Mouse (Mus musculus) thymus, postnatal 4 days (tissue): ENCODE measurements around the gene Atp2c1.

Source experiments
- DNase-seq: peaks from one replicate; pipeline ENCODE4 v3.0.0; 2021

Gene Atp2c1

DNA sequence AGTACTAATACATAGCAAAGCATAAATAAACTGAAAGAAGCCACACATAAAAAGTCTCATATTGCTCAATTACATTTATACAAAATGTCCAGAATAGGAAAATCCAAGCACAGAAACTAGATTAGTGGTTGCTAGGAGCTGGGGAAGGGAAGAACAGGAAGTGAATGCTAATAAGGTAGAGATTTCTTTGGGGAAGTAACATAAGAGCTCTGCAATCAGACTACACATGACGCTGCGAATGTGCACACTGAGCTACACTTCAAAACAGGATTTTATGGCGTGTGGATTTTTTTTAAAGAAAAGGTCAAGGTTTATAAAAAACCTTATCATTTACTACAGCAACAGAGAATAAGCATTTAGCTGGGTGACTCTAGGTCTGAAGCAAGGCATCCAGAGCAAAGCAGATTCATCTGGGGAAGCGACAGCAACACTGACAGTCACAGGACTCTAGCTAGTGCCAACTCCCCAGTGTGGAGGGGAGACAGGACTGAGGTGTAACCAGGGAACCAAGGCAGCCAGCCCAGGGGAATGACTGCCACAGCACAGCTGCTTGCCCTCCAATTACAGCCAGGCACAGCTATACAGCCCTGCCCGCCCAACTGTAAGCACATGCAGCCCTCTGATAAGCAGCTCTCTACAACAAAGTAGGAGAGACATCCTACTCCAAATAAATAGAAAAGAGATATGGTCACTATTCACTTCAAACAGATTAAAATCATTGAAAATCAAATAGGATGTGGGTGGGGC is 42.6 kb downstream of the Atp2c1 start:
- DNase-seq = no peak

DNA sequence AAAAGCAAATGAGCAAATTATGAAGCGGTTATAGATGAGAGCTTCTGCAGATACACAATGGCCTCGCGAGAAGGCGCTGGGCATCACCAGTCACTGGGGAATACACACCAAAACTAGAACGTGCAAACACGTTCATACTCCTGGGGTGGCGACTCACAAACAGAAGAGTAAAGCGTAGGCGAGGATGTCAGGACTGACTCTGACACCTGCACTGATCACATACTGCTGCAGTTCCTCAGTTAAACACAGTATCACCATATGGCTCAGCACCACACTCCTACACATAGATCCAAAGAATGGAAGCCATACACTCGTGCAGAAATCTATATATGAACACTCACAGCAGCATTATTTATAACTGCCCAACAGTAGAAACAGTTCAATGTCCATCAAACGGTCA is 43.2 kb downstream of the Atp2c1 start:
- no peak for DNase-seq

DNA sequence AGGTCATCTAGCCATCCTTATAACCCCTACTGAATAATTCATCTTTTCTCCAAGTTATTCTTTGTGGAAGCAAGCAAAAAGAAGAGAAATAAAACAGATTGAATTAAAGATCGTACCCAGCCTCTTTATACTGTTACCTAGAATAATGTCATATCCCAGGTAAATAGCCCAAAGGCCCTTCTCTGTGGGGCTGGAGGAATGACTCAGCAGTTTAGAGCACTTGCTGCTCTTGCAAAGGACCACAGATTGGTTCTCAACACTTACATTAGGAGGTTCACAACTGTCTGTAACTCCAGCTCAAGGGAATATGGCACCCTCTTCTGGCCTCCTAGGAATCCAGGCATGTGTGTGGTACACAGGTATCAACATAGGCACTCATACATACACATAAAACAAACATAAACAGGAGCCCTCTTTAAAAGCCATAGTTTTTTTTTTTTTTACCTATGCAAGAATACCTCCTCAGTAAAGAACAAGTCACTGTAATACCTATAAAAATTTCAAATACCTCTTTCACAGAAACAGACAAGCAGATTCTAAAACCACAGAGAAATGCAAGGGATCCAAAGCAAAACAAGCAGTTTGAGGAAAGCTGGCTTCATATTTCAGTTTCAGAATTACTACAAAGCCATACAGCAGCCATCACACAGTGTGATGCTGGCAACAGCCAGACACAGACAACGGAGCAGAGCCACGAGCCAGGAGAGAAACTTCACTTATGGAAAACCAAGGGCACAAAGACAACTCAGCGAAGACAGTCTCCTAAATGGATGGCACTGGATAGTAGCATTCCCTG is 44.2 kb downstream of the Atp2c1 start:
- DNase-seq = no peak

DNA sequence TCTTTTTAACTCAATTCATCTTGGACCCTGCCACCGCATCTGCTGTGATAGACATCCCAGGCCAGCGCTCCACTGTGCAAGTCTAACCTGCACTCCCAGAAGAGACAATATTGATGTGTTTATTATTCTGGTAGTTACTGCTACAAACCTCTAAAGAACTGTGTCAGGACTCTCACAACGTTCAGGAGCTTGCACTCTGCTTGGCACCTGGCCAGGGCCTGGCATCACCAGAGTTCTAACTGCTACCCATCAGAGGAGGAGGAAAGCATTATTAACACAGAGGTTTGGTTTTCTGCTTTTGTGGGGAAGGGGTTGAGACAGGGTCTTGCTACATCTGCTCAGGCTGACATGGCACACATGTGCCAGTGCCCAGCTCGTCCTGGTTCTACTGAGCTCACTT is 45.0 kb downstream of the Atp2c1 start:
- no peak for DNase-seq

DNA sequence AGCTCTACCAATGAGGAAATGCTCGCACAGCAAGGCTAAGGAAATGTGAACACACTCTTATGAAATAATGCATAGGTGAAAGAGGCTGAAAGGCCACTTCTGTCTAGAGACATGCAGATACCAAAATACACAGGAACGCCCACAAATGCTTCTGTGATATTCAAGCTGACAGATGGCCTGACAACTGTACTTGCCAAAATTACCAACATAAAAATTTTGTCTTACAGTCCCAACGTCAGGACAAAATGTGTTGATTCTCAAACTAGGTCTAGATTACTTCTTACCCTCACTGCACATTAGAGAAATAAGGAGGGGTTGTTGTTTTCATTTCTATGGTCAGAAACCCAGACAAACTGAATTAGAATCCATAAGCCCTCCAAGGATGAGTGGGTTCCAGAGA is 51.0 kb downstream of the Atp2c1 start:
- no peak for DNase-seq

DNA sequence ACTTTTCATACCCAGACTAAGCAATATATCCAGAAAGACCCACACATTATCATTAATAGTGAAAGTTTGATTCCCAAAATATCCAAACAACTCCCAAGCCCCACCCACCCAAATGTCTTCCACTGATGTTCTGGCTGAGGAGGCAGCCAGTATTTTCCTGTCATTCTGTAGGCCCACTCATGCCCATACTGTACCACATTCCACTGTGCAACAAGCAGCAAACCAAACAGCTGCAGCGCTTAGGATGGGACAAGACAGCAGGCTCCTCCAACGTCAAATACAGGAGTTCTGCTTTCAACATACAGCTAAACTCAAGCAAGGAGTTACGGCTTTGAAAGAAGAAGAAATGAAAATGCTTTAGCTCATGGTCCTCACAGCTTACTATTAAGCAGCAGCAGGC is 52.2 kb downstream of the Atp2c1 start:
- DNase-seq = no peak

DNA sequence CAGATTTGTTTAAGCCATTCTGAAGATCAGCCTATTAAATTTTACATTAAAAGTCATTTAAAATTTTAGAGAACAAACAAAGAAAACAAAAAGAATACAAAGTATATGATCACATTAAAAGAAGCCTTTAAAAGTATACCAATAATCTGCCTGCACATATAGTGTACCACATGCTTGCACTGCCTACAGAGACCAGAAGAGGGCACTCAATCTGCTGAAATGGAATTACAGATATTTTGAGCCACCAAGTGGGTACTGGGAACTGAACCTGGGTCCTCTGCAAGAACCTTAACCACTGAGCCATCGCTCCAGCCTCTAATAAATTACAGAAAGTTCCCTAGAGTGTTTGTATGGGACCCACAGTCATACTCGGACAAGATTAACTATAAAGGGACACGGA is 59.3 kb downstream of the Atp2c1 start:
- DNase-seq = peak; percentile 49

DNA sequence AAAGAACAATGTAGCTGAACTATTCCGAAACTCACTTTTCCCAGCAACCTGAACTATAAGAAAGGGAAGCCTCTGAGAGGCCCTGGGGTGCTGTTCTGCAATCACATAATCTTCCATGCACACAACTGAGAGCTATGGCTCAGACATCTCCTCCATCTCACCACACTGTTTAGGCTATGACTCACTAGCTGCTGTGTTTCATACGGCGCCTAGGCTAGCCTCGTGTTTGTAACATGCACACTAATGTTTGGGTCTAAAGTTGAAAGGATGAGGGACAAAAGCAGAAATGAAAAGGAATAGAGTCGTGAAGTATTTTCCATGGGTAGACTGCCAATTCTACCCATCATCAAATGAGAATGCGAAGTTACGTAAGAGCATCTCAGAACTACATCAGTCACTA is 65.6 kb downstream of the Atp2c1 start:
- no peak for DNase-seq

DNA sequence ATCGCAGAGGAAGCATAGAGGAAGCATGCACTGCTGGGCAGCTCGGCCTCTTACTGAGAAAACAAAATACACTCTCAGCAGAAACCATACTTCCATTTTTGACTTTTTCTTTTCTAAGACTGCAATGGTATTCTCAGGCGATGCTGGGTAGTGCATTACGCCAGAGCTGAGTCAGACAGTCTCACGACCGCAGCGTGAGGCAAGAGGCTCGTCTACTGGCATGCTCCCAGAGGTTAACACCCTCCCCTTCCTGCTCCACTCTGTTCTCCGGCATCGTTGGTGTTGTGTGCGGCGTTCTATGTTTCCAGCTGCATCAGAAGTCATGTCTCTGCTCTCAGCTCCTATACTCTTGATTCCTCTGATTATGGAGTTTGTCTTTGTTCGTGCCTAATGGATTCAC is 68.1 kb downstream of the Atp2c1 start:
- no peak for DNase-seq

DNA sequence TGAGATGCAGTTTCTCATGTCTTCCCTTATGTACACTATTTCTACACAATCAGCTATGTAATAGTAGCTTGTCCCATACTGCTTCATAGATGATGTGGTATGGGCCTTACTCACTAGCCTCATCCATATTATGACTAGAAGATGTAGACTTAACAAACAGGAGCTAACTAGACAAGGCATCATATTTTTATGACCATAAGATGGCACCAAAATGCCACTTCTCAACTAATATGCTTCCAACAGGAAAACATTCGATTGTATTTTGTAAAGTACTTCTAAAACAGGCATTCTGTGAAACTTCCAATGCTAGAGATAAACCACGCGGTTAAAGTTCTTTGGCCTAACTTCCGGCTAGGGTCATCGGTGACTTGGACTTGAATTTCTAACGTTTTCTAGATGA is 118.6 kb downstream of the Atp2c1 start:
- no peak for DNase-seq

DNA sequence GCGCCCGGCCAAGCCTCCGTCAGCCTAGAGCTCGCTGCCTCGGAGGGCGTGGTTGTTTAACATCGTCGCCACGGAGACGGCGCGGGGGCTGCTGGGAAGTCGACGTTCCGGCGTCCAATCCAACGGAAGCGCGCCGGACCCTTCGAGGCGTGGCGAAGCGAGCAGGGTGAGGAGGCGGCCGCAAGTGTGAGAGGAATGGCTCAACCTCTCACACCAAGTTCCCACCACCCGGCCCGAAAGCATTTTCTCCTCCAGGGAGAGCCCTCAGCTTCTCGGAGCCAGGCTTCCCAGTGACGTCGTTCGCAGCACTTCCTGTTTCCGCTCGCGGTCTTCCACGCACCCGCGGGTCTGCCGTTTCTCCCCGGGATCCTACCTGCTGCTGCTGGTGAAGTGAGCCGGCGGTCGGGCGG is 131.9 kb downstream of the Atp2c1 start, which contains the start of the genes Aste1 and Nek11:
TSS of gene Aste1 (plus strand) at position 175 of the 410 bp plus-strand sequence.
TSS of gene Nek11 (minus strand) at position 307 of the 410 bp plus-strand sequence.
- DNase-seq = peak; percentile 96

DNA sequence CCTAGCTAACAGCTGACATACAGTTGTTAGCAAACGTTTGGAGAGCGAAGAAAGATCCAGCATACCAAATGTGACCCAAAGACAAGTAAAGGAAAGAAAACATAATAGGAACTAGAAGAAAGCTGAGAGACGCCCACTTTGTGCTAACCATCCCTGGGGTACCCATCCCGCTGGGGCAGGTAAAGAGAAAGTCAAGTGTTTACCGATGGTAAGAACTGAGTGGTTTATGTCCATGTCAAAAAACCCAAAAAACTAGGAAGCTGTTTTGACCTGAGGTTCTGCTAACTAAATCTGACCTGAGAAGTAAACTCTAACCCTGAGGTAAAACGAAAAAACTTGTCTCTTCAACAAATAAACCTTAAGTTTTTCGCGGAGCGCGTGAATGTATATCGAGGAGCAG is 132.4 kb downstream of the Atp2c1 start:
- no peak for DNase-seq

DNA sequence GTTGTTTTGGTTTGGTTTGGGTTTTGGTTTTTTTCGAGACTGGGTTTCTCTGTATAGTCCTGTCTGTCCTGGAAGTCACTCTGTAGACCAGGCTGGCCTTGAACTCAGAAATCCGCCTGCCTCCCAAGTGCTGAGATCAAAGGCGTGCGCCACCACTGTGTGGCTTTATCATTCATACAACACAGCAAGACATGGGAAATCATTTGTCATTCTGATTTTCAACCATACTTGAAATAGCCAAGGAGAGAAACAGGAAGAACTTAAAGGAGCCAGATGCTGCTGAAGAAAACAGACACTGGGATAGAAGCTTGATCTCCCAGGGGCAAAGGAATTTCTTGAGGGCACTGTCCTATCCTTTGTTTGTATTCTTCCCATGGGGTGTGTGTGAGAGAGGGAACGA is 136.5 kb downstream of the Atp2c1 start:
- DNase-seq = no peak

DNA sequence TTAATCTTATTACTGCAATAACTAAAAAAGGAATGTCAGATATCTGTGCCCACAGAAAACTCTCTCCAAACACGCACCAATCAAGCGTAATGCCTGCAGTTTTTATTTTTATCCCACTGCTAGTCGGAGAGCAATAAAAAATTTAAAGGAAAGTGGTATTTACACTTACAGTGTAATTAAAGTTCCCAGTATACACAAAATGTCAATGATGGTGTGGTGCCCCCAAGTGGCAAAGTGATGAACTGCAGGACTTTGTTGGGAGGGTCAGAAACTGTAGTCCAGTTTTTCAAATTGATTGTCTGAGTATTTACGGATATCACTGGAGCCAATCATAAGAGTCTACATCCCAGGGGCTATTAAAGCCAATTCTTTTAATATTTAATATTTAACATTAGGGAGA is 137.8 kb downstream of the Atp2c1 start:
- peak; percentile 85 for DNase-seq

DNA sequence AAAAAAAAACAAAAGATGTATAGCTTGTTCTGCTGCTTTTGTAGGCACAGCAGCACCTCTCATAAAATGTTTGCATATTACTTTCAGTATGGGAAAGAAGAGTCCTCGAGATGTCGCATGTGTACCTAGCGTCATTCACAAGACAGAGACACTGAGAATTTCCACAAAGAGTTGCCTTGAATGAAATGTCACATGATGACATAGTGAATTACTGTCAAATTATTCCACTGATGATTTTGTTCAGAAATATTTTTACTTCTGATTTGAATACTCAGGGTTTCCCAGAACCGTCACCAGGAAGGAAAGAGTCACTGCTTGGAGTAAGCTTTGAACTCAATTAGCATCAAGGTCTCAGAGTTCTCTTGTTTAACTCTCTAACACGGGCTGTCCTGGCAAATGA is 139.7 kb downstream of the Atp2c1 start:
- DNase-seq = no peak

DNA sequence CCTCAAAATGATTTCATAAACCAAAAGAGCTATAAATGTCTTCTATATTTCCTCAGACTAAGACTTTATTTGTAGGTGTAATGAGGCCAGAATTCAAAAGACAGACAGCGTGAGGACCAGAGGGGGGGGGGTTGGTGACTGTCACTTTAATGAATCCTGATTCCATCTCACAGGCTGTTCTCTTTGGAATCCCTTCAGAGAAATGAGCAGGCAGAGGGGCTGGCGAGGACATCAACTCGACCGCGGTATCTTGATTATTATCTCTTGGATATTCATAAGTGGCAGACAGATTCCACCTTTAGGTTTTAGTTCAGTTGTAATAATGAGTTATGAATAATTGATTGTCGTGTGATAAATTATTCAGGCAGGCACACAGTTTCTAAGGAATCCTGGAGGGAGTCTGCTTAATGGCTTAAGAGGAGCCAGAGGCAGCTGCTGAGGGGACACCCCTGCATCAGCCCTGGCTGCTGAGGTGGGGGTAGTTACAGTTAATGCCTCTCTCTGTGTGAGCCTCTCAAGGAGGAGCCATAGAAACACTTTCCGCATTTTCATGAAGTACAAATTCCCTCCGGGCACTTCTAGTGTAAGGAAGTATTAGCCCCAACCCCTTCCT is 147.5 kb downstream of the Atp2c1 start:
- DNase-seq = no peak

DNA sequence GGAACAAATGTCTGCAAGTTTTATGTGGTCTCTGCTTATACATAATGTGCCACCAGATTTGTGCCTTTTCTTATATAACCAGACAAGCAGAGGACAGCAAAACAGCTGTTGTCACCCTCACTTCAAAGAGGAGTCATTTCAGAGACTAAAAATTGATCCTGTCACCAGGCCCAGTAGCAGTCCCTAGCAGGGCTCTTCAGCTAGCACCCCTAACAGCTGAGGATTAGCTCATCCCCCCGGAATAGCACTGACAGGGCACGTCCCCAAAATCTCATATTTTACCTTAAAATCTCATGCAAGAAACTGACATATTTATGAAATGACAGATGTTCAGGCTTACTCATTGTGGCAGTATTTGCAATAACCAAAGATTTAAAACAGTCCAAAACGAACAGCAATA is 149.5 kb downstream of the Atp2c1 start:
- DNase-seq = no peak

DNA sequence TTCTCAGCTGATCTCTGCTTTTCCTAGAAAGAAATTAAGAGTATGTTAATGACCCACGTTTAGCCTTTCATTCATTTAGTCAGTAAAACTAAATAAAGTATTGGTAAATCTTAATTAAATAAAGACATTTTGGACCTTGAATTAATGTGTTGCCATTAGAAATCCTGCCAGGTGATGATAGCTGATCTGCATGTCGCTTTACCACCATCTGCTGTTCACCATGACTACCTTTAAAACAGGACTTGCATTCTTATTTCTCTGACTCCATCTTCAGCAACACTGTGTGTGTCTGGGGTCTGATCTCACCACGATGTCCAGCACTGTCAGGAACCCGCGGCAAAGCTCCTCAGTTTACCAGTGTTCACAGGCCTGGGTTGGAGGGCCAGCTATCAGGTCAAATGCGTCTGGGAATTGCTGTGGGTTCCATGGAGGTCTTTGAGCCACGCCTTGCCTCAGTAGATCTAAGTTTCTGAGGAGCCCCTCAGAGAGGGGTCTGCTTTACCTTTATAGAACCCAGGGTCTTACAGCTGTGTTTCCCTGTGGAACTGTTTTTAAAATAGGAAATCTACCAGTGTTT is 150.1 kb downstream of the Atp2c1 start:
- no peak for DNase-seq

DNA sequence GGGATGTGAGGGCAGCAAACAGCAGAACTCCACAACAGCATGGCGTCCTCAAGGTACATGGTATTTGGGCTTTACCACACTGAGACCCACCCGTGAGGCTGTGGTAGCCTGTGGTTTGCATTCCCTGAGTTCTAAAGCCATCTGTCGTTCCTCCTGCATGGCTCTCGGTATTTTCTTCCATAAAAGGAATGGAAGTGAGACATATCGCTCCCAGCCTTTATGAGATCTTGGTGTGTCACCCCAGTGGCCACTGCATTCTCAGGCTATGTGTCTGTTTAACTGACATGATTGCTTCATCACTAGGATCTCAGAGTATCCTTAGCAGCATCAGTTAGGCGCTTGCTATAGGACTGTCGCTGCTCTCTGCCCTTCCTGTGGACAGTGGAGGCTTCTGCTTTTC is 150.7 kb downstream of the Atp2c1 start:
- DNase-seq = no peak

DNA sequence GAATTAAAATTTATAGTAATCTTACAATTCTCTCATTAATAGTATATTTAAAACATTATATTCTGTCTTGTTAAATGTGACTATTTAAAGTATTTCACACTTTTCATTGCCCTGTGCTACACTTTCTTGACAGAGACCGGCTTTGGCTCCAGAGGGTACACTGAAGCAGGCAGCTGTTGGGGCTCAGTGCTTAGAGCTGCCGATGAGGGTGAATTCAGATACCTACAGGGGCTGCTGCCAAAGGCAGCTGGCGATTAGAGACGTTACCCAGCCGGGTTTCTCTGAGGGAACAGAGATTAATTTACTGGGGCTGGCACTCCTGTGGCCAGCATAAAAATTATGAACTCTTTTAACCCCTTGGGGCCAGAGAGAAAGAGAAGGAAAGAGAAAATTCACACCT is 152.8 kb downstream of the Atp2c1 start:
- no peak for DNase-seq

DNA sequence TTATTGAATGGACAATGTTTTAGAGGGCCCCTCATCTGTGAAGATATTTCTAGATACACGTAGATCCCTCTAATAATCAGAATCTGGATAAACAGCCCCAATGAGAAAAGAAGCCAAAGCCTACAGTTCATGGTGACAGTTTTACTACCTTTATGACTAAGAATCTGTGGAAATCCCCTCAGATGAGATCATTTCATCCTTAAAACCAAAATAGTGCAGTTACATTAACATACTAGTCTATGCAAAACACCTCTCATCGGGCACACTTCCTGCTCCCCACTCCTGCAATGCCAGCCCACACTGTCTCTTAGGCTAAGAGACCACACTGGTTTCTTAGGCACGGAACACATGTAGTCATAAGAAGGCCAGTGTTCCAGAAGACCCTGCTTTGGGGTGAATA is 158.5 kb downstream of the Atp2c1 start:
- no peak for DNase-seq

DNA sequence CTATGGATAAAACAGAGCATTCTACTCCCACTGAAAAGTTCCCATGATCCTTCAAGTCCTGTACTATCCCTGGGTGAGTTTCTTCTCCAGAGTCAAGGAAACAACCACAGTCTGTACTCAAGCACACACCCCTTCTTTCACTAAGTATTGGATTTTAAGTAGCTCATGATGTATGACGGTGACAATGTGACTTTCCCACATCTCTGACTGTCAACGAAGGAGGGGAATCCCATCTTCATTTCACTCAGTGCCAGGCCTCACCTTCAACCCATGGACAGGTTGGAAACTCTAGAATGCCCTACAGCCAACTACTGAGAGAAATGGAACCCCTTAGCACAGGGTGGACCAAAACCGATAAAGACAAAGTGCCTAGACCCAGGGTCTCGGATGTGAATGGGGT is 160.9 kb downstream of the Atp2c1 start:
- no peak for DNase-seq

DNA sequence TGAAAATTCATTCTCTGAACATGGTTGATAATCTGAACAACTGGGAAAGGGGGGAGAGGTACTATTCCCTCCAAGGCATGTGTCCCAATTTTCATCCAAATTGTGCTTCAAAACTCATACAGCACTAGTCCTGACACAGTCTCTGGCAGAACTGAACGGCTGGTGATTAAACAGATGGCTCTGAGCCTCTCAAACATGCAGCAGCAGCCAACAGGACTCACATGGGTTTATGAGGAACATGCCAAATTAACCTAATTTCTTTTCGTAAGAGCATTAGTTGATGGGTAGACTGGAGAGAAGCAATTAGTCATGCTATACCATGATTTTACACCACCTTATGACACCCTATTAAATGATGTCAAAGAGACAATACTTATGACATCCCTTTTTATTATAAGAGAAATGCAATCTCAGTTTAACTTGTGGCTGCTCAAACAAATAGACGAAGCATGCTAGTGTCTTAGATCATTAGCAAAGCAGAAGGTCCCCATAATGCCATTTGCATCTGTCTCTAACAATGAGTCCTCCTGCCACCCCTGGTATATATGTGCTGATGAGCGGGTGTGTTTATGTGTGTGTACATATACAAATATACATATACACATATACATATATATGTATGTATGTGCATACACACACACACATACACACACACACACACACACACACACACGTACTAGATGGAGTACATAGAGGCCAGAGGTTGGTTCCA is 163.4 kb downstream of the Atp2c1 start:
- no peak for DNase-seq
